Mouse (Mus musculus): ENCODE measurements around the gene Cts8. TPM values are rescaled to one million over a fixed set of nuclear protein-coding genes. Genes with fewer than 3 reads are reported as not detected.

Gene Cts8
- not detected in 2 replicates for polyA plus RNA-seq (2014; fragmentation: Nextera tagmentation; extraction: Ambion mirVana)

DNA sequence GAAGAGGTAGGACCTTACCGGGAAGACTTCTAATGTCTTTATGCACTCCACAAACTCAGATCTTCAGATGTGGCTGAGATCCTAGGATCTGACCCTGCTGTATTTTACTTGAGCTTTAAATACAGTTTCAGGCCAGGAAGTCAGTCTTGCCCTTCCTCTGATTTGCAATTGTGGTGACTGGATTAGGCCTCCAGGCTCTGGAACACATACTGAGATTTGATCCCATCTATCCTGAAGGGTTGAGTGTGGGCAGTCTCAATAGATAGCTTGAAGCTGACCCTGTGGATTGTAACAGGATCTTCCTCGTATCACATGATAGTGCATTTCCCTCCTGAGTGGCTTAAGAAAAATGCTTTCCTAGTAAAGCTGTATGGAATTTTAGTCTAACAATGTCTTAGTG, at the start of gene Cts8:
Gene Cts8 (minus strand): TSS at position 101 of the 400 bp plus-strand sequence.
- Histone ChIP-seq H3K4me2 (ENCODE audit: low read length) (no peak within 1 kb of the TSS), H3K36me3 (ENCODE audit: control insufficient read depth, insufficient read depth, low read length) (no peaks in the 10 kb centered on the region), H3K9me3 (ENCODE audit: control insufficient read depth, low read length) (no peaks in the 10 kb centered on the region), H3K27ac (replicated peaks in 1 of 2; ENCODE audit: control insufficient read depth in 1 of 2, insufficient read depth in 1 of 2, low read depth in 2 of 2, low read length in 2 of 2) (no peak within 1 kb of the TSS), H3K4me3 (ENCODE audit: control insufficient read depth in 1 of 2, insufficient read depth in 1 of 2, low read depth in 1 of 2, low read length in 2 of 2) (no peak within 1 kb of the TSS), H3K4me1 (ENCODE audit: control insufficient read depth in 2 of 2, insufficient read depth in 2 of 2, low read length in 2 of 2) (no peaks in the 10 kb centered on the region), H3K27me3 (ENCODE audit: control insufficient read depth, insufficient read depth, low read length) (no peaks in the 10 kb centered on the region), H3K9ac (ENCODE audit: low read length) (no peak within 1 kb of the TSS)
- 73% methylated on average over 2 of the region's 2 CpGs for WGBS
- ATAC-seq (ENCODE audit: insufficient number of reproducible peaks, insufficient read depth, low FRiP score, low read depth) = no peak

- 0 out of 2 replicates have a peak, but pooled peaks cover 5% of the 10 kb centered on the region for H3K9me3 ChIP-seq (ENCODE audit: control insufficient read depth, low read length)
- no peaks in the 10 kb centered on the region for H3K4me1 ChIP-seq (ENCODE audit: control insufficient read depth in 2 of 2, insufficient read depth in 2 of 2, low read length in 2 of 2)
- H3K27me3 ChIP-seq (ENCODE audit: control insufficient read depth, insufficient read depth, low read length) = no peaks in the 10 kb centered on the region
- WGBS = 74% methylated on average over 2 of the region's 2 CpGs
- H3K9ac ChIP-seq (ENCODE audit: low read length) = no peak within 1 kb of the TSS
- H3K36me3 ChIP-seq (ENCODE audit: control insufficient read depth, insufficient read depth, low read length) = no peaks in the 10 kb centered on the region
- H3K27ac ChIP-seq (replicated peaks in 1 of 2; ENCODE audit: control insufficient read depth in 1 of 2, insufficient read depth in 1 of 2, low read depth in 2 of 2, low read length in 2 of 2) = no peak within 1 kb of the TSS
- ATAC-seq (ENCODE audit: insufficient number of reproducible peaks, insufficient read depth, low FRiP score, low read depth) = no peak
- H3K4me3 ChIP-seq (ENCODE audit: control insufficient read depth in 1 of 2, insufficient read depth in 1 of 2, low read depth in 1 of 2, low read length in 2 of 2) = no peak within 1 kb of the TSS
- no peak within 1 kb of the TSS for H3K4me2 ChIP-seq (ENCODE audit: low read length)
These were observed 33.6 kb upstream of the Cts8 start, which contains the start of gene Gm49398 for GRCm38 (mm10) chr13:61288739-61289138. Gm49398 (minus strand) TSS chr13:61288839.

DNA sequence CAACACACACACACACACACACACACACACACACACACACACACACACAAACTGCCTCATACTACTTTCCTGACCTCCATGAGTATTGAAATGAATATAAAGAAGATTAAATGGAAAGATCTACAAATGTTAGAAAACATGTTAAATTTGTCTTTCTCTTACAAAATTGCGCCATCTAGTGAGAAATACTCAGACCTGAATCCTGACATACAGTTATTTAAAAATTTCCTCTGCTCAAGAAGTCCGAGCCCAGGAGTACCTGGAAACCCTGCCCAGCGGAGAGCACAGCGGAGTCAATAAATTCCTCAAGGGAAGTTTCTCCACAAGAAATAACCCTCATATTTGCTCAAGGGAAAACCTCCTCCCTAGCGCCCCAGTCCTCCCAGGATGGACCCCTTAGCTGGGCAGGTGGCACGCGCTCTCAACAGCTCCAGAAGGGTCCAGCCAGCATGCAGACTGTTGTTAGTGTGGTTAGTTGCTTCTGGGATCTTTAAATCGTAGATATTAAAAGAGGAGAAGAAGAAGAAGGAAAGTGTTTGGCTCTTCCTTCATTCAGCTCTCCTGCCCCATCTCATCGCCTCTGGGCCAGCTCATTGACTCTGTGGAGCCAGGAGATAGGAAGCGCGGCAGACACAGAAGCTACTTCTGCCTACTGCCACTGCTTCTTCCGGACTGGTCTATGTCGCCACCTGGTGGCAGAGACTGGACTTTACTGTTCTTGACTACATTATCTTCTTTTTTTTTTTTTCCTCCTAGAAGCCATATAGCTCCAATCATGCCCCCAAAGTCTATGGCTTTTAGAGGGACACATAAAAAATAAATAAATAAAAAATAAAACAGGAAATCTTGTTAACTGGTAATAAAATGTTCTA, 13.8 kb downstream of the Cts8 start:
- WGBS = 50% methylated on average over 13 of the region's 13 CpGs
- Histone ChIP-seq H3K27me3 (ENCODE audit: control insufficient read depth, insufficient read depth, low read length) (no peaks in the 10 kb centered on the region), H3K27ac (replicated peaks in 1 of 2; ENCODE audit: control insufficient read depth in 1 of 2, insufficient read depth in 1 of 2, low read depth in 2 of 2, low read length in 2 of 2) (no peak overlapping the region), H3K4me1 (ENCODE audit: control insufficient read depth in 2 of 2, insufficient read depth in 2 of 2, low read length in 2 of 2) (no peaks in the 10 kb centered on the region), H3K4me2 (ENCODE audit: low read length) (no peak overlapping the region), H3K9me3 (ENCODE audit: control insufficient read depth, low read length) (no peaks in the 10 kb centered on the region), H3K36me3 (ENCODE audit: control insufficient read depth, insufficient read depth, low read length) (no peaks in the 10 kb centered on the region), H3K9ac (ENCODE audit: low read length) (no peak overlapping the region), H3K4me3 (ENCODE audit: control insufficient read depth in 1 of 2, insufficient read depth in 1 of 2, low read depth in 1 of 2, low read length in 2 of 2) (no peak overlapping the region)
- no peak for ATAC-seq (ENCODE audit: insufficient number of reproducible peaks, insufficient read depth, low FRiP score, low read depth)

DNA sequence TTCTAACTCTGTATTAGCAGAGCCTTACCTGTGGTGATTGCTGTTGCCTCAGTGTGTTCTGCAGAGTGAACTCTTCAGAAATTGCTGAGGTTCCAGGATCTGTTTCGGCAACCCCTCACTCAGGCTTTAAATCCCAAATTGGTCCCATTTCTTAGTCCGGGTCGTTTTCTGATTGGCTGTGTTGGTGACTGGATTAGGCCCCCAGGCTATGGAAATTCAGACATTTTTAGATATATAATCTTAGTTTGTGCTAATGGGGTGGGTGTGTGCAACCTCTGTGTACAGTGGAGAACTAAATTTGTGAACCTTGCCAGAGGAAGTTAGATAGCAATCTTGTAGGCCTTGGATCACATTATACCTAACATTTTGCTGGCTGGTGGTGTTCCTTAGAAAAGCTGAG, 51.8 kb downstream of the Cts8 start, which contains the start of gene Cts6:
Gene Cts6 (minus strand): TSS at position 101 of the 400 bp plus-strand sequence.
- 77% methylated on average over 3 of the region's 3 CpGs for WGBS
- ATAC-seq (ENCODE audit: insufficient number of reproducible peaks, insufficient read depth, low FRiP score, low read depth) = no peak
- H3K4me1 ChIP-seq (ENCODE audit: control insufficient read depth in 2 of 2, insufficient read depth in 2 of 2, low read length in 2 of 2) = no peaks in the 10 kb centered on the region
- no peaks in the 10 kb centered on the region for H3K27me3 ChIP-seq (ENCODE audit: control insufficient read depth, insufficient read depth, low read length)
- H3K9ac ChIP-seq (ENCODE audit: low read length) = no peak within 1 kb of the TSS
- H3K4me2 ChIP-seq (ENCODE audit: low read length) = no peak within 1 kb of the TSS
- H3K36me3 ChIP-seq (ENCODE audit: control insufficient read depth, insufficient read depth, low read length) = no peaks in the 10 kb centered on the region
- H3K9me3 ChIP-seq (ENCODE audit: control insufficient read depth, low read length) = peaks cover 9% of the 10 kb centered on the region; the same call in 1 of the 2 replicates
- no peak within 1 kb of the TSS for H3K4me3 ChIP-seq (ENCODE audit: control insufficient read depth in 1 of 2, insufficient read depth in 1 of 2, low read depth in 1 of 2, low read length in 2 of 2)
- no peak within 1 kb of the TSS for H3K27ac ChIP-seq (replicated peaks in 1 of 2; ENCODE audit: control insufficient read depth in 1 of 2, insufficient read depth in 1 of 2, low read depth in 2 of 2, low read length in 2 of 2)

Other genes starting within 250 kb of the Cts8 start
- gene Ctsj, start 249.4 kb downstream of the Cts8 start, polyA plus RNA-seq (2014; fragmentation: Nextera tagmentation; extraction: Ambion mirVana) = 0.20 TPM in 1 of 2 replicates, not detected in the other
- not detected in 2 replicates for gene Ctsq, start 214.7 kb downstream of the Cts8 start, polyA plus RNA-seq (2014; fragmentation: Nextera tagmentation; extraction: Ambion mirVana)
- gene Ctsr, start 91.1 kb downstream of the Cts8 start, polyA plus RNA-seq (2014; fragmentation: Nextera tagmentation; extraction: Ambion mirVana) = not detected in 2 replicates
- not detected in 2 replicates for gene Cts6, start 51.9 kb downstream of the Cts8 start, polyA plus RNA-seq (2014; fragmentation: Nextera tagmentation; extraction: Ambion mirVana)
- not detected in 2 replicates for gene Gm49398, start 33.5 kb upstream of the Cts8 start, polyA plus RNA-seq (2014; fragmentation: Nextera tagmentation; extraction: Ambion mirVana)
- not detected in 2 replicates for gene Cts7, start 102.8 kb upstream of the Cts8 start, polyA plus RNA-seq (2014; fragmentation: Nextera tagmentation; extraction: Ambion mirVana)